Mouse (Mus musculus): ENCODE results near the gene Nup54. TPM values are rescaled to one million over a fixed set of nuclear protein-coding genes. Genes with fewer than 3 reads are reported as not detected.
A peak's percentile ranks its signal among the peaks of the same experiment; 100 is the strongest.

The Nup54 gene
- total RNA-seq, 2 experiments from 2014 or later = 38.0 to 41.7 TPM

DNA sequence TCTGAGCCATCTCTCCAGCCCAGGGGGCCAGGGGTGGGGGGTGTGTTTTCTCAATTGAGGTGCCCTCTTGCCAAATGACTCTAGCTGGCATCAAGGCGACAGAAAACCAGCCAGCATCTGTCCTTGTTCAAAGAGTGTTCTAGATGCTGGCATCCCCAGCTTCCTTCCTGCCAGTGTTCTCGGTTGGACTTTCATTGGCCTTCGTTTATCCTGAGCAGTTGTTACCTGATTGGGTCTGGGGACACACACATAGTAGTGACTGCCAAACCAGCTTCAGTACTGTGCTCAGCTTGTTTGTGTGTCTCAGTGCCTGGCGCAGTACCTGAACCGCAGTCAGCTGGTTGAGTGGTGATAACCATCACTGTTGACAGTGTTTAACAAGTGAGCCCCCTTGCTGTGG lies 48.9 kb downstream of the Nup54 start:
- DNase-seq (ENCODE audit: extremely low spot score in 1 of 2, low spot score in 2 of 2) = no peak
- intact Hi-C loops (cut with DNase I) = no loop called here

DNA sequence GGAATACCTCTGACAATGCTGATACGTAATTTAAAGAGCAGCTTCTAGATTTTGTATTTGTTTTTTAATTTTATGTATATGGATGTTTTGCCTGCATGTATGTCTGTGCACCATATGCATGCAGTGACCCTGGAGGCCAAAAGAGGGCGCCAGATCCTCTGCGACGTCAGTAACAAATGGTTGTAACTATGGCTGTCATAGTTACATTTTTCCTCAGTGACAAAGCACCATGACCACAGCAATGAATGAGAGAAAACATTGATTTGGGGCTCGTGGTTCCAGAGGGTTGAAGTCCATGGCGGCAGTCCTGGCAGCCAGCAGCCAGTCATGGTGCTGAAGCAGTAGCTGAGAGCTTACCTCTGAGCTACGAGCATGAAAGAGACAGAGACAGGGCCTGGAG lies 50.2 kb downstream of the Nup54 start:
- no peak for DNase-seq (ENCODE audit: extremely low spot score in 1 of 2, low spot score in 2 of 2)
- intact Hi-C loops (cut with DNase I) = no loop called here

- intact Hi-C loops (cut with DNase I) = no loop called here
- DNase-seq (ENCODE audit: extremely low spot score in 1 of 2, low spot score in 2 of 2) = peak in 1 of 2 experiments; percentile 53
Observed at GRCm38 (mm10) chr5:92383747-92384146, 51.3 kb downstream of the Nup54 start.

DNA sequence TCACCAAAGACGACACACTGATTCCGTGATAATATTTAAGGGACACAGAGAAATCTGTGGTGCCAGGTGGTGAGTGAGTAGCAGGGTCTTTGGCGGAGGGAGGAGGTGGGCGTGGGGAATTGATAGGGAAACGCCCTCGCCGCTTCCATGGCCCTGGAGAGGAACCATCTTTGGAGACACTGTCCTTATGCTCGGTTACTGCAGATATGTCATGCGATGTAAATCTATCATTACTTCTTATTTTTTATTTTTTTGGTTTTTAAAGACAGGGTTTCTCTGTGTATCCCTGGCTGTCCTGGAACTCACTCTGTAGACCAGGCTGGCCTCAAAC lies 52.7 kb downstream of the Nup54 start:
- intact Hi-C loops (cut with DNase I) = no loop called here
- no peak for DNase-seq (ENCODE audit: extremely low spot score in 1 of 2, low spot score in 2 of 2)

DNA sequence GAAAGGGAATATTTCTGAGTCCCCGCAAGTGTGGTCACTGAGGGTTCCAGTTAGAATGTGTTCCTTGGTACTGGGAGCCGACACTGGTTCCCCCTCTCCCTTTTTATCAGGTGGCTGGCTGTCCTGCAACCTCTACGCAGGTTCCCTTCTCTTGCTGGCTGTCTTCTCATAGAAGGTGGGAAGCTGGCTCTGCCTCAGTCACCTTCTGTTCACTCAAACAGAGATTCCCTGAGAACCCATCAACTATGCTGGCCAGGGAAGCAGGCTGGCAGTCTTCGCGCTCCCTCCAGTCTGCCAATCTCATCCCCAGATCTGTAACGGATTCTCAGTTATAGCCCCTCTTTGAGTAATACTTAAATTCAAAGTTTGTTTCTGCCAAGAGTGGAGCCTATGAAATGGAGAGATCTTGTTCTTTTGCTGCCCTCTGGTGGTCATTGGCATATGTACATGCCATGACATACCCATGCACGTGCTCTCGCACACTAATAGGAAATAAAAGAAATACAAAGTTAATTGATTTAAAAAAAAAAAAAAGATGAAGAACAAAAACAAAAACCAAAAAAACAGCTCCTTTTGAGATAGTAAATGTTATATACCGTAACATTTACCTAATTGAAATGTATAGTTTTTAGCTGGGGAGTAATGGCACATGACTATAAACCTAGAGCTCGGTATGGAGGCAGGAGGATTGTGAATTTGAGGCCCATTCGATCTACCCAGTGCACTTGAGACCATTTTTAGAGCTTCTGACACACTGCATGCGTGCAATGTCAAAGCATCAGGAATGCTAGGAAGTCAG lies 53.3 kb downstream of the Nup54 start:
- intact Hi-C loops (cut with DNase I) = loop anchor here (1.0 kb wide), 1 partner anchor 69 kb away; no protein-coding TSS in a partner anchor

DNA sequence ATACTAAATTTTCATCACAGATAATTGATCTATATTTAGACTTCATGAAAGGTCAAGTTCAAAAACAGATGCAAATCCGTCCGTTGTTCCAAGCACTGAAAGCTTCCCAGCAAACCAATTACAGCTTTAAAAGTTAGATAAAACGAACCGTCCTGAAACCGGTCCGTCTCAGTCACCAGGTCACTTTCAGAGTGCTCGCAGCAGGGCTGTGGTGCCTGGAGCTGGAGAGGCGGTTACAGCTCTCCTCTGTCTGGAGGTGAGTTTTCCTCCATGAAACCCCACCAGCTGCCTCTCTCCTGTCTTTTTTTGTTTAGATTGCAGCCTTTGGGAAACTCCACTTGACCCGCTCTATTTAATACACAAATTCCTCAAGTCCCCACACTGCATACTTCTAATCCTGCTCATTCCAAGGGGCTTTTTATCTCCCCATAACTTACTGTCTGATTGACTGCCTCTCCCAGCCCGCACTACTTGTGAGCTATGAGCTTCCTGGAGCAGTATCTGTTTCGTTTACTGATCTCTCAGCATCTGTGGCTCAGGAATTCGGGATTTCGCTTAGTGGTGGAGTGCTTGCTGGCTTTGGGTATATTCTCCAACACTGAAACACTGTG lies 58.1 kb downstream of the Nup54 start:
- no peak for DNase-seq (ENCODE audit: extremely low spot score in 1 of 2, low spot score in 2 of 2)
- intact Hi-C loops (cut with DNase I) = no loop called here

More for the DNA sequence above, 53.3 kb downstream of the Nup54 start:
- DNase-seq (ENCODE audit: extremely low spot score in 1 of 2, low spot score in 2 of 2) = peak; percentile 80

DNA sequence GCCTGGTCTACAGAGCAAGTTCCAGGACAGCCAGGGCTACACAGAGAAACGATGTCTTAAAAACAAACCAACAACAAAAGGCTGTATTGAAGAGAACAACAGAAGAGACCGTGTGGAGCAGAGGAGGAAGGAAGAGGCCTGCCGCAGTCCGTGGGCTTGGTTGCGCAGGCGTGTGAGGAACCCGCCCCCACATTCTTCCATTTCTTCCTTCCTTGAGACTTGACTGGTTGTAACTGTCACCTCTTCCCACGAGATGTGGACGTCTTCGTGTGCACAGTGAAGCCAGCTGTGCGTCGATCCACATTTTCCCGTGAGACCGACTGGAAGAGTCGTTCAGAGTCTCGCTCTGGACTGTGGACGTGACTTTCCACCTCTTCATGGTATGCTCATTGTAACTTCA lies 59.7 kb downstream of the Nup54 start:
- intact Hi-C loops (cut with DNase I) = no loop called here
- DNase-seq (ENCODE audit: extremely low spot score in 1 of 2, low spot score in 2 of 2) = no peak

DNA sequence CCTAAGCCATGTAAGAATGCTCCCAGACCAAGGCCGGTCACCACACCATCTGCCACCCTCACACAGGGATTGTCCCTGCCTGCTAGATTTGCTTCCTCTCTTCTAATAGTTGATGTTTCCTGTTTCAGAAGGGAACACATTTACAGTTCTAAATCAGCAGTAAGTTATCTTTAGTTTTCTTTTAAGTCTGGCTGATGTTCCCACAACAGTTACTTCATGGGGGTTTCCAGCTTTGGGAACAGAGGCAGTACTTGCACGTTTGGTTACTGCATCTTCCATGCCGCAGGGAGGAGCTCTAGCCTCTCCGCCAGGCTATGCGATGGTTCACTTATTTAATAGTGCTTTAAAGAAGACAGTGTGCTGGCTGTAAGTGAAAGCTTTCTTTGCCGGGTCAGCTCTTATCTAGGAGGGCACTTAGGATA lies 60.3 kb downstream of the Nup54 start:
- DNase-seq (ENCODE audit: extremely low spot score in 1 of 2, low spot score in 2 of 2) = no peak
- intact Hi-C loops (cut with DNase I) = no loop called here

- no peak for DNase-seq (ENCODE audit: extremely low spot score in 1 of 2, low spot score in 2 of 2)
- intact Hi-C loops (cut with DNase I) = no loop called here
Observed at GRCm38 (mm10) chr5:92372605-92373004, 62.4 kb downstream of the Nup54 start.

GRCm38 (mm10) chr5:92371361-92371976 lies 63.5 kb downstream of the Nup54 start:
- intact Hi-C loops (cut with DNase I) = no loop called here
- no peak for DNase-seq (ENCODE audit: extremely low spot score in 1 of 2, low spot score in 2 of 2)

DNA sequence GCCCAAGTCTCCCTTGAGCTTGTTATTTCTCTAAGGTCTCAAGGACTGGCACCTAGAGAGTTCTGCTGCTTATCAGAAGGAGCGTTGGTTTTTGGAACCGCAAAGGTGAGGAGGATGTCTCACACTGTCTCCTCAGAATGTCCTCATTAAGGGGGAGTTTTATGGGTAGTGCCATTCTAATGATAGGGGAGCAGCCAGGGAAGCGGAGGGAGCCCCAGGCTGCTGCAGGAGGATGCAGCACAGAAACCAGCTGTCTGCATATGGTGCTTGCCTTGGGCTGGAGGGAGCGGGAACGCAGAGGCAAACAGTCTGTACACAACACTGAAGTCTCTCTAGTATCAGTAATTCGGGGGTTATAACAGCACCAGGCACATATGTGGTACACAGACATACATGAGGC lies 64.1 kb downstream of the Nup54 start:
- DNase-seq (ENCODE audit: extremely low spot score in 1 of 2, low spot score in 2 of 2) = no peak
- intact Hi-C loops (cut with DNase I) = no loop called here

DNA sequence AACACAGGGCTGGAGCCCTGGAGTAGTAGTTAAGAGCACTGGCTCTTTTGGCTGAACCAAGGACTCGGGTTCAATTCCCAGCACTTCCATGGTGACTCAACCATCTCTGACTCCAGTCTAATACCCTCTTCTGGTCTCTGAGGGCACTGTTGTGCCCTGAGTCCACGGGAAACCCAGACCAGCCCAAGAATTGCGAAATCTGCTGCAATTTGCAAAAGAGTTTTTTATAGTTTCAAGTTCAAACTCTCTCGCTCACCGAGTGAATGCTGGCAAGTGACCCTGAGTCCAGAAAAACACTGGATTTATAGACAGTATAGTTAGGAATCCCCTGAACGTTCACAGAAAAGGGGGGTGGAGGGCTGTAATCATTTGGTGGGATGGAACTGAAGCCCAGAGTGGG lies 64.6 kb downstream of the Nup54 start:
- intact Hi-C loops (cut with DNase I) = no loop called here

DNA sequence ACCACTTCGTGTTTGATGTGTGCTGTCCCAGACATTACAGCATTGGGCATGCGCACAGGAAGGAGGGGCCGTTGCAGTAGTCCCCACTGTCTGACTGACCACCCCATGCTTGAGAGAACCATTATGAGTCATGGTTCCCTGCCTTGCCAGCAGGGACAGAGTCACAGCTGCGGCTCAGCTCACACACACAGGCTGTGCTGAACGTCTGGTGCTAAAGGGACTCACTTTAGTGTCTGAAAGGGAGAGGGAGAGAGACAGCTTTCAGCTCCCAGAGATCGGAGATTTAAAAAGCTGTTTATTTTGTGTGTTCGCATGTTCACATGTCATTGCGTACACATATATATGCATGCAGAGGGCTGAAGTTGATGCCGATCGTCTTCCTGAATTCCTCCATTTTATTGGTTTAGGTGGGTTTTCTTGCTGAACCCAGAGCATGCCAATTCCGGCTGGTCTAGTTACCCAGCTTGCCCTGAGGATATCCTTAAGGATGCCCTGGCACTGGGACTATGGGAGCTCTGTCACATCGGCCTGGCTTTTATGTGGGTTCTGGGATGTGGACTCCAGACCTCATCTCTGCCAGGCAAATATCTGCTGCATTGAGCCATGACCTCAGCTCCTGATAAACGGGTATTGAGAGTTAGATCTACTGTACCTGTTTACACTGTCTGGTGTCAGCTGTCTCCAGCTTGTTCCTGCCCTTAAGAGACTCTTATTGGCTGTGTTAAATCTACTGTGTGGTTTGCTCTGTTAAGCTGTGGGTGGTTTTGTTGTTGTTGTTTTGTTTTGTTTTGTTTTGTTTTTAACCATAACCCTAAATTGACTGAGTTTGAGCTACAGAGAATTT lies 65.6 kb downstream of the Nup54 start:
- peak; percentile 40 to 75 for DNase-seq (ENCODE audit: extremely low spot score in 1 of 2, low spot score in 2 of 2)
- intact Hi-C loops (cut with DNase I) = no loop called here

More for the DNA sequence above, 64.6 kb downstream of the Nup54 start:
- no peak for DNase-seq (ENCODE audit: extremely low spot score in 1 of 2, low spot score in 2 of 2)

GRCm38 (mm10) chr5:92368392-92368791 lies 66.6 kb downstream of the Nup54 start:
- DNase-seq (ENCODE audit: extremely low spot score in 1 of 2, low spot score in 2 of 2) = no peak
- intact Hi-C loops (cut with DNase I) = no loop called here

DNA sequence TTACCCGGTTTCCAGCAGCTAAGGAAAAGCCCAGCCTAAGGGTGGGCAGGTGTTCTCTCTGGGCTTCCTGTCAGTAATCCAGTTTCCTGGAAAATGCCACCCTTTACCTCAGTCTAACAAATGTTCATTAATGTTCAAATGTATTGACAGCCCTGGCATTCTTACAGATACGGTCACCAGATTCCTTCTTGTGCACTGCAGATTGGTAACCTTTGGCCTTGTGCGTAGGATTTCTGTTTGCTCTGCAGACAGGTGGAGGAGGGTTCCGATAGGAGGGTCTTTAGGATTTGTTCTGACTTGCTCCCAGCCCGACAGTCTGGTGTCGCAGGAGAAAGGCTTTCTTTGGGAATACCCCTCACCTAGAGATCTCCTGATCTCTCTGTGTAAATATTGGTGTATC lies 68.5 kb downstream of the Nup54 start:
- intact Hi-C loops (cut with DNase I) = no loop called here
- no peak for DNase-seq (ENCODE audit: extremely low spot score in 1 of 2, low spot score in 2 of 2)

Small RNA genes within 50 kb of the gene (microRNA-seq; reads per million reads assigned to microRNA genes)
- gene Mir6415 = not detected

Other genes starting within 250 kb of the Nup54 start
- gene U90926, start 219.8 kb downstream of the Nup54 start, total RNA-seq (2021) = not detected
- gene Ppef2, start 178.9 kb downstream of the Nup54 start, total RNA-seq (2021) = under 1 TPM; 0.47 to 0.66 TPM
- 10 to 100 TPM; 15.6 to 22.2 TPM for gene Naaa, start 157.0 kb downstream of the Nup54 start, total RNA-seq (2021)
- 10 to 100 TPM; 20.5 to 25.3 TPM for gene Sdad1, start 124.7 kb downstream of the Nup54 start, total RNA-seq (2021)
- not detected for gene Cxcl9, start 107.1 kb downstream of the Nup54 start, total RNA-seq (2021)
- gene Art3, start 103.4 kb downstream of the Nup54 start, total RNA-seq (2021) = 1 to 10 TPM; 7.6 to 9.5 TPM
- gene Cxcl10, start 86.3 kb downstream of the Nup54 start, total RNA-seq (2021) = not detected
- gene Scarb2, start 71.6 kb upstream of the Nup54 start, total RNA-seq (2021) = 10 to 100 TPM; 90.0 to 92.6 TPM
- under 1 TPM in 1 of 2 experiments, not detected in 1; 0.55 TPM for gene Fam47e, start 119.8 kb upstream of the Nup54 start, total RNA-seq (2021)
- gene Stbd1, start 167.8 kb upstream of the Nup54 start, total RNA-seq (2021) = 1 to 10 TPM in 1 of 2 experiments, under 1 TPM in 1; 0.73 to 1.5 TPM
- under 1 TPM; 0.26 to 0.41 TPM for gene Ccdc158, start 240.1 kb upstream of the Nup54 start, total RNA-seq (2021)
- 1 to 10 TPM; 4.2 to 4.9 TPM for gene Shroom3, start 248.2 kb upstream of the Nup54 start, total RNA-seq (2021)